Mouse (Mus musculus) gastrocnemius, postnatal 14 days (tissue): Measurements from ENCODE around the gene Epha1. TPM values are rescaled to one million over a fixed set of nuclear protein-coding genes. Genes with fewer than 3 reads are reported as not detected.

Source experiments
- DNase-seq: peaks from one replicate; pipeline ENCODE4 v3.0.0; 2021; ENCODE audit warnings: mixed read lengths
- intact Hi-C: fragments of 180-260 bp; cut with DNase I; formaldehyde crosslinking; loops from one replicate; pipeline ENCODE4 v1.15.1; 2025; ENCODE audit warnings: low total_unique reads
- total RNA-seq, 2 experiments: library from RNA; stranded (reverse); gene quantifications; 2 replicates each; pipeline ENCODE4 v1.2.3; 2021

The Epha1 gene
- total RNA-seq, 2 experiments from 2014 or later = 0.07 to 0.21 TPM

DNA sequence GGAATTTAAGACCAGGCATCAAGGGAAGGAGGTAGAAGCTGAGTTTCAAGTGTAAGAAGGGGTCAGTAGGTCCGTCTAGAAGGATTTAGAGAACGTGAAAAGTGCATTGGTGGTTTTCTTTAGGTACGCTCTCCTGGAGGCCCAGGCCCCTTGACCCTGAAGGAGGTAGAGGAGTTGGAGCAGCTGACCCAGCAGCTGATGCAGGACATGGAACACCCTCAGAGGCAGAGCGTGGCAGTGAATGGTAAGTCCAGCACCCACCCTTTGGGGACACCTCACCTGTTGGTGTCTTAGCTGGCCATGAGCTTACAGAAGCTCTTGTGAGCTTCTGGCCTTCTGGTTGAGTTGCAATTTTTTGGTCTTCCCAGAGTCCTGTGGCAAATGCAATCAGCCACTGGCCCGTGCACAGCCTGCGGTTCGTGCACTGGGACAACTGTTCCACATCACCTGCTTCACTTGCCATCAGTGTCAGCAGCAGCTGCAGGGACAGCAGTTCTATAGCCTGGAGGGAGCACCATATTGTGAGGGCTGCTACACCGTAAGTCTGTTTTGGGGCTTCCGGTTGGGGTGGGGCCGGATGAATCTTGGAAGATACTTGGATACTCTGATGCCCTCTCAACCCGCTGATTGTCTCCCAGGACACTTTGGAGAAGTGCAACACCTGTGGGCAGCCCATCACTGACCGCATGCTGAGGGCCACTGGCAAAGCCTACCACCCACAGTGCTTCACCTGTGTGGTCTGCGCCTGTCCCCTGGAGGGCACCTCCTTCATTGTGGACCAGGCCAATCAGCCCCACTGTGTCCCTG is 17.1 kb downstream of the Epha1 start:
- DNase-seq = no peak
- intact Hi-C loops = no loop called here

DNA sequence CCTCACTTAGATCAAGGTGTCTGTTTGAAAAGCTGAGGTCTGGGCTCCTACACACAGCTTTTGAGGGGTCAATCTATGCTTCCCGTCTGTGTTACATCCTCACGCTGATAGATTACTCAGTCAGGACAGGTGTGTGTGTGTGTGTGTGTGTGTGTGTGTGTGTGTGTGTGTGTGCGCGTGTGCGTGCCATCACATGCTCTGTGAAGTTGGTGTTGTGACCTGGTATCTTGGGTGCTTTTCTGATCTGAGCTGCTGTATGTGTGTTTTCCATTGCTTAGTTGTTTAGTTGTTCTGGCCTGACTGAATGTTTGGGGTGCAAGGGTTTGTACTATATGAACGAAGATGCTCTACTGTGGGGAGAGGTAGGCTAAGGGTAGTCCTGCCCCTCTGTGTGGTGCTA is 17.7 kb downstream of the Epha1 start:
- DNase-seq = no peak
- intact Hi-C loops = no loop called here

GRCm38 (mm10) chr6:42354076-42355019 is 18.7 kb downstream of the Epha1 start:
- intact Hi-C loops = no loop called here
- peak; percentile 44 for DNase-seq

- intact Hi-C loops = no loop called here
- DNase-seq = no peak
These were observed 19.9 kb downstream of the Epha1 start for GRCm38 (mm10) chr6:42353180-42353579.

DNA sequence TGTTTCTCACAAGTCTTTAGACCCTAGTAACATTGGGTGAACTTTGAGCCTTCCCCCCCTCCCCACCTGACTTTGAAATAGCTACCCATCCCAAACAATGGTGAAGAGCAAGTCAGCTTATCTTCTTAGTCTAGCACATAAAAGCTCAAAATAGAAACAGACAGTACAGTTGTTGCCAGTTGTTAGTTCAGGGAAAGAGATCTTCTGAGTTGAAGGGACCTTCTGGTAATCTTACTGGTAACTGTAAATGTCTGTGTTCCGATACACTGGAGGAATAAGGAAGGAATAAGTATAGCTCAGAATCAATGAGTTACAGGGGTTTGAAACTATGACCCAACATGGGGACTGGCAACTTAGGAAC is 20.6 kb downstream of the Epha1 start:
- intact Hi-C loops = no loop called here
- DNase-seq = no peak

- intact Hi-C loops = no loop called here
- no peak for DNase-seq
These were observed 21.1 kb downstream of the Epha1 start for GRCm38 (mm10) chr6:42351776-42352485.

DNA sequence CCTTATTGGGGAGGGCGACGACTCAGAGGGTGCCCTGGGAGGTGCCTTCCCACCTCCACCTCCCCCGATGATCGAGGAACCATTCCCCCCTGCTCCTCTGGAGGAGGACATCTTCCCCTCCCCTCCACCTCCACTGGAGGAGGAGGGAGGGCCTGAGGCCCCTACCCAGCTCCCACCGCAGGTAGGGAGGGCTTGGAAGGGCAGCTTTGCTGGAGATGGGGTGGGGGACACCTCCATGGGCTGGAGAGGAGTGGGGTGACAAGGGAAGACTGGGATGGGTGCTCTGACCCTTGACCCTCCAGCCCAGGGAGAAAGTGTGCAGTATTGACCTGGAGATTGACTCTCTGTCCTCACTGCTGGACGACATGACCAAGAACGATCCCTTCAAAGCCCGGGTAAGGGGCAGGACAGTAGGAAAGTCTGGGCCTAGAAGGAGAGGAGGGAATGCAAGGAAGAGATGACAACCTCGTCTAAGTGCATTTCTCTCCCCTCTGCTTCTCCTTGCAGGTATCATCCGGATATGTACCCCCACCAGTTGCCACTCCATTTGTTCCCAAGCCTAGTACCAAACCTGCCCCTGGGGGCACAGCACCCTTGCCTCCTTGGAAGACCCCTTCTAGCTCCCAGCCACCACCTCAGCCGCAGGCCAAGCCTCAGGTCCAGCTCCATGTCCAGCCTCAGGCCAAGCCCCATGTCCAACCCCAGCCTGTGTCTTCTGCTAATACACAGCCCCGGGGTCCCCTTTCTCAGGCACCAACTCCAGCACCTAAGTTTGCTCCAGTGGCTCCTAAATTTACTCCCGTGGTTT is 21.9 kb downstream of the Epha1 start:
- DNase-seq = no peak

GRCm38 (mm10) chr6:42350021-42350967 is 22.8 kb downstream of the Epha1 start:
- DNase-seq = peak; percentile 83
- intact Hi-C loops = no loop called here

More for the DNA sequence above, 21.9 kb downstream of the Epha1 start:
- intact Hi-C loops = no loop called here

GRCm38 (mm10) chr6:42349426-42350020 is 23.5 kb downstream of the Epha1 start, which contains the start of gene Zyx:
Gene Zyx, plus strand, starts transcription at chr6:42349630.
- intact Hi-C loops = loop anchor here (5.0 kb wide), 1 partner anchor 33 kb away; no protein-coding TSS in a partner anchor
- DNase-seq = peak; percentile 96

DNA sequence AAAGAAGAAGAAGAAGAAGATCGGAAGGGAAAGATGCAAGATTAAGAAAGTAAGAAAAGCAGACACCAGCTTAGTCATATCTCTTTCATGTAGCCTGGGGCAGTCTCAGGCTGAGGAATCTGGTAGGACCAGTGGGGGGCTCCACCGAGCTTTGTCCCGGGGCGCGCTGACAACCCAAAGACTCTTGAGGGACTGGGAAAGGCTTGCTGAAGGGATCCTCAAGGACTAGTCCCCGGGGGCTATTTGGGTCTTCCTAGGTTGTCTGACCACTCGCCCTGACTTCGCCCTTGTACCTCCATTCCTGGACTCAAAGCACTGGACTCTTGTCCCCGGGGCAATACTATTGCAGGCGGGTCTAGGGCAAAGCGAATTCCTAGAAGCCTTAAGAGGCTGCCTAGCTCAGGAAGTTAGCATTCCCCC is 24.1 kb downstream of the Epha1 start:
- DNase-seq = peak; percentile 75
- intact Hi-C loops = loop anchor here (5.0 kb wide), 1 partner anchor 33 kb away; no protein-coding TSS in a partner anchor

DNA sequence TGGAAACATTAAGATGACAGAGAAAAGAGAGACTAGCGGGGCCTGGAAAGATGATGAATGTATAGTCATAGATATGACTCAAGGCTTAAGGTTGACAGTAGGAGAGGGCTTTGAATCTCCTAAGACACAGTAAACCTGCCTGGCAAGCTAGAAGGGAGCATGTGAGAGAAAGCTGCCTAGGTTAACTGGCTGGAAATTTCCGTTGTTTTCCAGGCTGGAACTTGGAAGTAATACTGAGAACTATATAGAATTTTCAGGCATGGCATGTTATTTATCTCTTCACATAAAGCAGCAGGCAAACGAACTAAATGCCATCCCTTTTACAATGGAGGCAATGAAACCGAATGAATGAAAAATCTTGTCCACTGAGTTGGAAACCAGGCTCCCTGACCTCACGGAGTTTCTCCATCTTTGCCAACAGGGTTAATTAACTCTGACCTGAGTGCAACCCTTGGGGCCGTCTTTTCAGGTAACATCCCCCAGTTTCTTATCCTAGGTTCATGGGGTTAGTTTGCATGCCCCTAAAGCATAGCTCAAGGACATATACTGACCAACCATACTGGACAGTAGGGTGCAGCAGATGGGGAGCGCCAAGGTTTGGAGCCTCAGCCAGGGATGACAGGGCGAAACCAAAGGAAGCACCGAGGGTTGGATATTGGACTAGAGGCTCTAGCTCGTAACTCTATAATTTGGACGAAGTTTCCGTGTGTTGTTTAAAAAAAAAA is 24.6 kb downstream of the Epha1 start:
- no peak for DNase-seq
- intact Hi-C loops = loop anchor here (5.0 kb wide), 1 partner anchor 34 kb away; no protein-coding TSS in a partner anchor

DNA sequence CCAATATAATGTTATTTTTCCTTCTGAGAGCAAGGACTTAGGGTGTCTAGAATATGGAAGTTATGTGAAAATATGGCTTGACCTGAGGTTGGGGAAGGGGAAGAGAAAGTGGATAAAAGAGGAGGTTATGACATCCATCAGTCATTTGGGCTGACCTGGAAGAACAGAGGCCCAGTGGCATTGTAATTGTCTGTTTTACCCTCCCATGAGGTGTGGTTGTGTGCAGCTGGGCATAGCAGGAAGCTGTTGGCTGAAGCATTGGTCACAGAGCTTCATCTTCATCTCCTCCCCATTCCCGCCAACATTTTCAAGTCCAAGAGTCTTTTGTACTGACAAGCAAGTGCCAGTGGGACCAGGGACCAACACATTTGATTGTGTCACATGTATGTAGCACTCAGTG is 28.8 kb downstream of the Epha1 start:
- intact Hi-C loops = no loop called here
- no peak for DNase-seq

- intact Hi-C loops = no loop called here
- DNase-seq = no peak
These were observed 29.5 kb downstream of the Epha1 start for GRCm38 (mm10) chr6:42343361-42344120.

DNA sequence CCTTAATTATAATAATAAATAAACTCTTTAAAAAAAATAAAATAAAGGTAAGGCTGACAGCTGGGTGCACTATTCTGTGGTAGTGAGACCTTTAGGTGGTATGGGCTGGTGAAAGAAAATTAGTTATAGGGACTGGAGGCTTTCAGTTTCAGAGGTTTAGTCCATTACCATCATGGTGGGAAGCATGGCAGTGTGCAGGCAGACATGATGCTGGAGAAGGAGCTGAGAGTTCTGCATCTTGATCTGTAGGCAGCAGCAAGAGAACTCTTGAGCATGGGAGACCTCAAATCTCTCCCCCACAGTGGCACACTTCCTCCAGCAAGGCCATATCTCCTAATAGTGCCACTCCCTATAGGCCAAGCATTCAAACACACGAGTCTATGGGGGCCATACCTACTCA is 30.9 kb downstream of the Epha1 start:
- intact Hi-C loops = no loop called here
- no peak for DNase-seq

DNA sequence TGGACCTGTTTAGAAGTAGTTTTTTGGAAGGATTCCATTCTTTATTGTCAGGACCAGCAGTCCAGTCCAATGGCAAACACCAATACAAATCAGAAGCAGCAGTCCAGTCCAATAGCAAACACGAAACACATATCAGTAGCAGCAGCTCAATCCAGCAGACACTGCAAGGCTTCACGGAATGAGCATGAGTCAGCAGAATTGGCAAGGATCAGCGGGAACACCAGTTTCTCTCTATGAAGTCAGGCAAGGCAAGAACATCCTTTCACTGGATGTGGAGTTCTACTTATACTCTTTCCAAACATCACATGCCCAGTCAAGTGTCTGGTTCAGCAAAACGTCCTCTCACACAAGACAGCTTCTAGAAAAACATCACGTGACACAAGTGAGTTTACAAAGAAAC is 33.1 kb downstream of the Epha1 start:
- DNase-seq = no peak
- intact Hi-C loops = no loop called here

GRCm38 (mm10) chr6:42339189-42339588 is 33.9 kb downstream of the Epha1 start:
- DNase-seq = no peak

More at GRCm38 (mm10) chr6:42339189-42339588, 33.9 kb downstream of the Epha1 start:
- intact Hi-C loops = no loop called here
